ENCODE assay signal across 15 mouse cellular contexts in genomic region chr6:148120703-148121102, GRCm38 (mm10).
"Had no signal": no experiment of that assay in that cellular context is flagged by ENCODE, and none has a peak within 500 bp of the region (broad histone marks: within the 10 kb centered on the region; RNA-seq: fewer than 3 reads in every experiment).

No protein-coding gene starts in this region.

- H3K27me3 ChIP-seq: lung, embryonic 15.5 days; midbrain, embryonic 13.5 days; midbrain, embryonic 15.5 days; neural tube, embryonic 12.5 days; stomach, embryonic 15.5 days had no signal

- DNase-seq: liver, postnatal 0 days; lung, adult 2 months; lung, postnatal 14 days; lung, postnatal 36 days; right cerebral cortex, postnatal 14 days; thymus, adult 2 months; thymus, postnatal 36 days had no signal

- H3K9ac ChIP-seq: liver, postnatal 0 days; lung, embryonic 15.5 days; midbrain, embryonic 13.5 days; midbrain, embryonic 15.5 days; neural tube, embryonic 12.5 days; stomach, embryonic 15.5 days had no signal

- H3K27ac ChIP-seq: lung, embryonic 15.5 days; macrophage; midbrain, embryonic 13.5 days; midbrain, embryonic 15.5 days; neural tube, embryonic 12.5 days; stomach, embryonic 15.5 days; stomach, postnatal 0 days had no signal

- H3K4me3 ChIP-seq: lung, embryonic 15.5 days; midbrain, embryonic 13.5 days; midbrain, embryonic 15.5 days; neural tube, embryonic 12.5 days; stomach, embryonic 15.5 days had no signal

- H3K4me1 ChIP-seq: midbrain, embryonic 13.5 days; midbrain, embryonic 15.5 days; neural tube, embryonic 12.5 days; stomach, embryonic 15.5 days had no signal

- H3K9me3 ChIP-seq: lung, embryonic 15.5 days; midbrain, embryonic 13.5 days; midbrain, embryonic 15.5 days; neural tube, embryonic 12.5 days; stomach, embryonic 15.5 days had no signal

- ATAC-seq: liver, postnatal 0 days; lung, postnatal 0 days; midbrain, embryonic 13.5 days; midbrain, embryonic 15.5 days had no signal

- H3K36me3 ChIP-seq: lung, embryonic 15.5 days; midbrain, embryonic 13.5 days; midbrain, embryonic 15.5 days; neural tube, embryonic 12.5 days; stomach, embryonic 15.5 days had no signal
